Mouse (Mus musculus) ES-CJ7 (cell line): ENCODE measurements around the gene Vmn1r93.
"Not testable (repeated sequence)": the region's sequence is repeated elsewhere in the genome, so short reads cannot be mapped to it uniquely, and the experiment has no call there.

Source experiments
- DNase-seq: peaks from one replicate; pipeline ENCODE4 v3.0.0; 2011; ENCODE audit warnings: low read depth, low spot score

Vmn1r93 gene

DNA sequence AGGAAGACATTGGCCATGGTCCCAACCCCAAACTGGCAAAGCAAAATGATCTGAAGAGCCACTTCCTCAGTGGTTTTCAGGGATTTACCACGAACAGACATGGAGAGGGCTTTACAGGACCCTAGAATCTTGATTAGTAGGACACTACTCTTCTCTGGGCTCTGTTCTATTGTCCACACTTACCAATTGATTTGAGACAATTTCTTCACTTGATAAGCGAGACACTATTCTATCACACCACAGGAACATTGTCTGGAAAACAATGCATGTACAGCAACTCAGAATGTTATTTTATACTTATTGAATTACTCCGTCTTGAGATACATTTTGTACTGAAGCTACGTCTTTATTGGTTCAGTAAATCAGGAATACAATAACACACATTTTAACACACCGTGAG is at the start of gene Vmn1r93:
Gene Vmn1r93, minus strand, starts transcription at position 101 of the 400 bp plus-strand sequence.
- DNase-seq, result not testable (repeated sequence)

DNA sequence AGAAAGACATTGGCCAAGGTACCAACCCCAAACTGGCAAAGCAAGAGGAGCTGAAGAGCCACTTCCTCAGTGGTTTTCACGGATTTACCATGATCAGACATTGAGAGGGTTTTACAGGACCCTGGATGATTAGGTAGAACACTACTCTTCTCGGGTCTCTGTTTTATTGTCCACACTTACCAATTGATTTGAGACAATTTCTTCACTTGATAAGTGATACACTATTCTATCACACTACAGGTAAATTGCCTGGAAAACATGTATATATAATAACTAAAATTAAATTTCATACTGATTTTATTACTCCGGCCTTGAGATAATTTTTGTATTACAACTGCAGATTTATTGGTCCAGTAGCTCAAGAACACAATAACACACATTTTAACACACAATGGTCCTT is 29.4 kb upstream of the Vmn1r93 start, which contains the start of gene Vmn1r94:
Gene Vmn1r94, minus strand, starts transcription at position 101 of the 400 bp plus-strand sequence.
- not testable (repeated sequence) for DNase-seq

DNA sequence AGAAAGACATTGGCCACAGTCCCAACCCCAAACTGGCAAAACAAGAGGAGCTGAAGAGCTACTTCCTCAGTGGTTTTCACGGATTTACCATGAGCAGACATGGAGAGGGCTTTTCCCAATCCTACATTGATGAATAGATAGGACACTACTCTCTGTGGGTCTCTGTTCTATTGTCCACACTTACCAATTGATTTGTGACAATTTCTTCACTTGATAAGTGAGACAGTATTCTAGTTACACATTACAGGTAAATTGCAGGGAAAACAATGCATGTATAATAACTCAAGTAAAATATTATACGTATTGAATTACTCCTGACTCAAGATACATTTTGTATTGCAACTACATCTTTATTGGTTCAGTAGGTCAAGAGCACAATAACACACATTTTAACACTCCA is 16.4 kb downstream of the Vmn1r93 start, which contains the start of gene Gm16442:
Gene Gm16442, minus strand, starts transcription at position 101 of the 400 bp plus-strand sequence.
- not testable (repeated sequence) for DNase-seq

DNA sequence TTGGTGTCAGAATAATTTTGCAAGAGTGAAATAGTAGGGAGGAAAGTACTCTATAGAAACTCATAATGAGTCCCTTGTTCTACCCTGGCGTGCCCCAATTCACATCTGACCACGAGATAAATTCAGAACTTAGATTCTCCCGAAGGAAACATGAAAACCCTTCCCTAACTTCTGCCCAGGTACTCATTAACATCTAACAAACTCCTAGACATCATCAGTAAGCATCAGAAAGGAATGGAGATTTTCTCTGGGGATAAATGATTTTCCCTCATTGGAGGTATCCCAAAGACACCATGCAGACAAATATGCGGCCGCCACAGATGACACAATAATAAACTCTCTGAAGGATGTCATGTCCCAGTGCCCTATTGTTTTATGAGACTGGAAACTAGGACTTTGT is 39.5 kb downstream of the Vmn1r93 start, which contains the start of gene Vmn1r91:
Gene Vmn1r91, plus strand, starts transcription at position 301 of the 400 bp plus-strand sequence.
- not testable (repeated sequence) for DNase-seq
